Mouse (Mus musculus): ENCODE measurements at regions not wholly inside any gene's neighbourhood (a gene's known extent, or its start where the extent isn't known, plus 50 kb on each side); places are given as distances from the start of the nearest gene placed in this dataset.

DNA sequence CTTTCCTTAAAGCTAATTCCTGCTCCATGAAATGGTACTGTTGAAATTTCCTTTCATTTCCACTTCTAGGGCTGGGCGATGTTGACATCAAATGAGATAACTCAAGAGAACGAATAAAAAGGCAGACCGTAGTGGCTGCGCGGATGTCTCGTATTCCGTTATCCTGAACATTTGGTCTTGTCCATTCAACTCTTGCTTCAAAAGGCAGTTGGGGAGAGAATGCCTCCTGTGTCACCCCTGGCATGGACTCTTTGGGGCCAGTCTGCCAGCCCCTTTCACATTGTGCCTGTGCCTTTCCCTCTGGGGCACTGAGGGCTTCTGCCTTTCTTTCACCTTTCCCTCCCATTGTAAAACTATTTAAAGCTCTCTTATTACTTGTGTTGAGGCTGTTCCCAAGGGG is 152.0 kb upstream of the Lrfn2 start:
- ATAC-seq (replicated peaks; ENCODE audit: low FRiP score, poor library complexity, severe bottlenecking), result no peak

- no peak for ATAC-seq (replicated peaks; ENCODE audit: low FRiP score, poor library complexity, severe bottlenecking)
Measured at GRCm38 (mm10) chr17:48784417-48784816, 147.8 kb upstream of the Lrfn2 start.

DNA sequence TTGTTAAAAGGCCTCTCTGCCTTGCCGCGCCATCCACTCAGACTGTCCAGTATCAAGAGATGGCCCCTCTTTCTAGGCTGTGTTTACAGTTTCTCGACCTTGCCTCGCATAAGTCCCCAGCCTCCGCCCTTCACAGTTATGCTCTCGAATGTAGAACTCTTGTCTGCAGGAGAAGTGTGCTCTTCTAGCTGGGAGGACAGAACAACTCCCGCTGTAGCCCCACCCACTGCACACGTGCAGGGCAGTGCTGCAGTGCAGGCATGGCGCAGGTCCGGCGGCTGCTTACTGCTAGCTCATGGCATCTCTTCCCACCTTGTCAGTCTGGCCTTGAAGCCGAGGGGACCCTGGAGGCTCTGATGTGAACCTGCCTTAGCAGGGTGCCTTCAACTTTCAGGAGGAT is 145.7 kb upstream of the Lrfn2 start:
- ATAC-seq (replicated peaks; ENCODE audit: low FRiP score, poor library complexity, severe bottlenecking), result no peak

DNA sequence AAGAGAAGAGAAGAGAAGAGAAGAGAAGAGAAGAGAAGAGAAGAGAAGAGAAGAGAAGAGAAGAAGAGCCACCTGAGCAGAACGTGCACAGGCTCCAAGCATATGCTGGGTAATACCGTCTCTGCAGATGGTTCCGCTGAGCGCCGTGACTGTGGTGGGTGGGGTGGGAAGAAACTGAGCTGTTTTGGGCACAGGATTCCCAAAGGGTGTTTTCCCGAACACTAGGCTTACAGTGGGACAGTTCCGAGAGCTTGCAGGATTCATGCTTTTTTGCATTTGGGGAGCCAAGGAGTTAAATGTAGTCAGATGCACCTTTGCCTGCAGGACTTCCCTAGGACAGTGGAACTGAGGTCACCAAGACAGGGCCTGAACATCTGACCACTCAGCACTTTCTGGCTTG is 142.3 kb upstream of the Lrfn2 start:
- ATAC-seq (replicated peaks; ENCODE audit: low FRiP score, poor library complexity, severe bottlenecking), result no peak

- no peak for ATAC-seq (replicated peaks; ENCODE audit: low FRiP score, poor library complexity, severe bottlenecking)
Measured at GRCm38 (mm10) chr17:48790526-48790925, 141.7 kb upstream of the Lrfn2 start.

DNA sequence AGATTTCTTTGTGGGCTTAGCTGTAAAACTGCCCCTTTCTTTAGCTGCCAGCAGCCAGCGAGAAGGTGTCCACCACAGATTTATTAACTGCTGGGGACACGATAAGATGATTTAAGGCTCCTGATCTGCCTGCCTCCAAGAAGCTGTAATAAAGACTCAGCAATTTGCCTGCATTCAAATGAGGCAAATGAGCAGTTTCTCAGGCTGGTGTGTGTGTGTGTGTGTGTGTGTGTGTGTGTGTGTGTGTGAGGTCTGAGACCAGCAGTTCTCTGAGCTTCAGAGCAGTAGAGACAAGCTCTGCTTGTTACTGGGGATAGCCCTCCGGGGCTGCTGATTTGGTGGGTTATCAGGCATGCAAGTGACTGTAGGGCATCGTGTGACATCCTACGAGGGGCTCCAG is 139.2 kb upstream of the Lrfn2 start:
- ATAC-seq (replicated peaks; ENCODE audit: low FRiP score, poor library complexity, severe bottlenecking), result no peak

- ATAC-seq (replicated peaks; ENCODE audit: low FRiP score, poor library complexity, severe bottlenecking), result no peak
Measured at GRCm38 (mm10) chr17:48795773-48796172, 136.4 kb upstream of the Lrfn2 start.

DNA sequence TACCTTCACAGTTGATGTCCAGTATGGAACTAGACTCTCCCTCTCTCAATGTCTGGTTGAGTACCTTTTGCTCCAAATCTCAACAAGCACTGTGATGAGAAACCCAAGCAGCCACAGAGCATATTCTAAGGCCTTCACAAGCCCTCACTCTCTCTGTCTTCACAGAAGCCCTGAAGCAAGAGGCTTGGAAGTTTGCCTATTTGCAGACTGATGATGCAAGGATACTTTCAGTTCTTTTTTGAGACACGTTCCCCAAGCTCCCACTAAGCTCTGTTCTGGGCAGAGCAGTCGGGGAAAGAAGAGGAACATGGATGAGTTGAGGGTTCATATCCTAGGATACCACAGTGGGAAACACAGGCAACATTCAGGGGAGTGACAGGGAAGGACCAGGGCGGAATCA is 134.0 kb upstream of the Lrfn2 start:
- ATAC-seq (replicated peaks; ENCODE audit: low FRiP score, poor library complexity, severe bottlenecking), result no peak

DNA sequence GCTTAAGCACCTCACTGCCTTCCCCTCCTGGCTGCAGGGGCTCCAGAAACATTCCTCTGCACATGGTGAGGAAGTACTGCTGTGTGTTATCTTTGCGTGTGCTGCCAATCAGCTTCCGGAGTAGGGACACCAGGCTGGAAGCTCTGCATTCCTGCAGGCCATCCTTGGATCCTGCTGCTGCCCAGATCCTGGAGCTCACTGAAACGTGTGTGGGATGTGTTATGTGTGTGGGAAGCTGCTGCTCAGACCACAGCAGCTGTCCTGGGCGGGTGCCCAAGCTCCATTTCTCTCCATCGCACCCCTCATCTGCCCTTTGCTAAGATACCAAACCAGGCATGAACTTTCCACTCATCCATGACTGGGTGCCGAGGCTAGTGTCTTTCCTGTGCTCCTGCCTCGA is 129.5 kb upstream of the Lrfn2 start:
- no peak for ATAC-seq (replicated peaks; ENCODE audit: low FRiP score, poor library complexity, severe bottlenecking)

- no peak for ATAC-seq (replicated peaks; ENCODE audit: low FRiP score, poor library complexity, severe bottlenecking)
Measured at GRCm38 (mm10) chr17:48807905-48808304, 124.3 kb upstream of the Lrfn2 start.

GRCm38 (mm10) chr17:48814753-48815504 is 117.2 kb upstream of the Lrfn2 start:
- ATAC-seq (replicated peaks; ENCODE audit: low FRiP score, poor library complexity, severe bottlenecking), result no peak

GRCm38 (mm10) chr17:48816588-48817324 is 115.4 kb upstream of the Lrfn2 start:
- ATAC-seq (replicated peaks; ENCODE audit: low FRiP score, poor library complexity, severe bottlenecking), result no peak

GRCm38 (mm10) chr17:48817551-48817950 is 114.6 kb upstream of the Lrfn2 start:
- no peak for ATAC-seq (replicated peaks; ENCODE audit: low FRiP score, poor library complexity, severe bottlenecking)

GRCm38 (mm10) chr17:48819703-48820102 is 112.5 kb upstream of the Lrfn2 start:
- no peak for ATAC-seq (replicated peaks; ENCODE audit: low FRiP score, poor library complexity, severe bottlenecking)

DNA sequence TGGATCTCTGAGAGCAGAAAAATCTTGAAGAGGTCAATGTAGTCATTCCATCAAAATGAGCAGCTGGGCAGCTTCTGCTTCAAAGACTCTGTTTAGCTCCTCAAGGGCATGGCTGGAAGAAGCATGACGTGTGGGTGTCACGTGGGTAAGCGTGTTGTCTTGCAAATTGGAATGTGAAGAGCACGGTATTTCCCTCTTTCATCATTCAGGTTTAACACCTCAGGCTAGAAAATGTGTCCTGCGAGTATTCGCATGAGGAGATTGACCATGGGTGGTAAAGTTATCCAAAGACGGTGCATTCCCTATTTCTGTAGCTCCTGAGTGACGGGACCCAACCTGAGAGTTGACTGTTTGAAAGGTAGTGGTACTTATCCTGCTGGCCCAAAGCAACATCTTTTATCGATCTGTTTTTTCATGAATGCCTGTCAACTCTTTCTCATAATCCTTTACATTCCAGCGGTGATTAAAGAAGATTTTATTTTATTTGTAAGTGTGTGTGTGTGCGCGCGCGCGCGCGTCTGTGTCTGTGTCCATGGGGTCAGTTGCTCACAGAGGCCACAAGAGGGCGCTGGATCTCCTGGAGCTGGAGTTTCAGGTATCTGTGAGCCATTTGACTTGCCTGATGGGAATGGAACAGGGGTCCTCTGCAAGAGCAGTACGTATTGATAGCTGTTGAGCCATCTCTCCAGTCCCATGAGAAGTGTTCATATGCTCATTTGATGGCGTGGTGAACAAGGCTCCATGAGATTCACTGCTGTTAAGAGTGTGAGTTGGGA is 109.9 kb upstream of the Lrfn2 start:
- no peak for ATAC-seq (replicated peaks; ENCODE audit: low FRiP score, poor library complexity, severe bottlenecking)

GRCm38 (mm10) chr17:48823921-48824320 is 108.3 kb upstream of the Lrfn2 start:
- no peak for ATAC-seq (replicated peaks; ENCODE audit: low FRiP score, poor library complexity, severe bottlenecking)

DNA sequence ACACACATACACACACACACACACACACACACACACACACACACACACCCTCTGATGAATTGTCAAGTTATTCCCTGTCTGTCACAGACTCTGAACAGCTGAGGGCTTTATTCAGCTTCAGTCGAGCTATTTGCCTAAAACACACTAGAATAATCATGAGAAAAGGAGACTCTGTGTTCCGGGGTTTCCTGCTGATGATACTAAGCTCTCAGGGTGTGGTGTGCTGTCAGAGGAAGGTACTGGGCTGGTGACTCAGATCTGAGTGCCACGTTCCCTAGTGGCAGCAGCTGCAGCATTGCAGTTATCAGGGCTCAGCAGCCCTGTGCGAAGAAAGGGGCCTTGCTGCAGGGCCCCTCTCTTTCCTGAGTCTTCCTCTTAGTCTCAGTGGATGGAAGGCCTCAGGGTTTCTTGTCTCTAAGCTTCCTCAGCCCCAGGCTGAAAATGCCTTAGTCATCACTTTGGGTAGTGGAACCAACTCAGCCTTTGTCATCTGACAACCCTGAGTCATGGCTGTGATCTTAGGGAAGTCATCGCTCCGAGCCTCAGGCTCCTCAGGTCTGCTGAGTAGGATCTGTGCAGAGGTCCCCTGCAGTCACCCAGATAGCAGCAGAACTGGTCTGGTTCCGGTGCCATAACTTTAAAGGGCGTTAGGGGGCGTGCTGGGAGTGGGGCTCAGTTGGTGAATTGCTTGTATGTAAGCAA is 106.8 kb upstream of the Lrfn2 start:
- no peak for ATAC-seq (replicated peaks; ENCODE audit: low FRiP score, poor library complexity, severe bottlenecking)

DNA sequence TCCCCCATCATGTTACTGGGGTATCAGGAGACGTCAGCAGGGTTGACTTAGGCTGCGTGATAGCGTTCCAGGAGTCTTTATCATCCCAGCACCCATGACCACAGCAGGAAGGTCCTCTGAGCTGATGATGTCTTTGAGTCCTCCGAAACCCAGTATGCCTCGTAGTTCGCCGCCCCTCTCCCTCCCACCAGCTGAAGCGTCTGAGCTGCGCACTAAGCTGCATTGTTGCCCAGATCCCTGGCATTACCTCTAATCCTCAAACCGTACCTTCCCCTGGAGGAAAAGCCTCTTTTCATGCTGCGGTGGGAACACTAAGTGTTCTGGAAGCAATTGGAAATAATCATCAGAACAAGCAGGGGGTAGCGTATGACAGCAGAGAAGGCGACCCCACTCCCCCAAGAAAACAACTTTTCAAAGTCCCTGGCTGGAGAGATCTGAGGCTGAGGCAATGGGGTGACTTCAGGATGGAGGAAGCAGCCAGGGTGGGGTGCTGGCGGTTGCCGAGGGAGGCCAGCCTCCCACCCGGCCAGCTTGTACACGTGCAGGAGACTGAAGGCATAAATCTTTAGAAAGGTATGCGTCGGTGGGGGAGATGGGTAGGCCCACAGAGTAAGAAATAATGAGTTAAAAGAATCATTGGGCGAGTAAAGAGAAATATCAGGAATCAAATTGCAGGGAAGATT is 93.7 kb upstream of the Lrfn2 start:
- no peak for ATAC-seq (replicated peaks; ENCODE audit: low FRiP score, poor library complexity, severe bottlenecking)

DNA sequence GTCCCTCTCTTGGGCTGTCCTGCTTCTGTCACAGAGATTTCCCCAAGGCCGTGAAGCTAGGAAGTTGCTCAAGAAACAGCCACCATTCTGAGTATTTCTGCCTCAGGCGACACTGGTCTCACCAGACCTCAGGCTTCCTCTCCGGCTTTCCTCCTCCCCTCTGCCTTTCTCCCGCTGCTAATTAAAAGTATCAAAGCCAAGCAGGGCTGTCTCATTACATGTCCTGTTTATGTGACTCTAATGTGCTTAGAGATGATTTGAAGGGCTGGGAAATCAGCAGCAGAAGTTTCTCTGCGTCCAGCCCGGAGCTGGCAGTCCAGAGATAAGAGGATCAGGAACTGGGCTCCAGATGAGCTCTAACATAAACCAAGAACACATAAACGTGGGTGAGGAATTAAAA is 84.3 kb upstream of the Lrfn2 start:
- no peak for ATAC-seq (replicated peaks; ENCODE audit: low FRiP score, poor library complexity, severe bottlenecking)

DNA sequence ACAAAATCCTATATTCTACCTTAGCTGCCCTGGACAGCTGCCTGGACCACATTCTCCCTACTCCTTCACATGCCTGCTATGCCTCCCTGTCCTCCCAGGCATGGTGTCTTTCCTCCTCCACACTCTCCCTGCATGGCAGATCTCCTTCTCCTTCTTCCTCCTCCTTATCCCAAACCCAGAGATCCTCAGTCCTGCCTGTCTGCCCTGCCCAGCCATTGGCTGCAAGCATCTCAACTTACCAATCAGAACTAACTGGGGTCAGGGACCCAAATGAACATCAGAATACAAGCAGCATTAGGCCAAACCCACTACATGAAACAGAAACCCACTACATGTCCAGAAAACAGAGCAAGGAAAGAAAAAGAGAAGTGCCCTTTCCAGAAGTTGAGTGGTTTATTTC is 81.3 kb upstream of the Lrfn2 start:
- no peak for ATAC-seq (replicated peaks; ENCODE audit: low FRiP score, poor library complexity, severe bottlenecking)
